Mouse (Mus musculus): ENCODE results near the gene Hpse2. TPM values are rescaled to one million over a fixed set of nuclear protein-coding genes. Genes with fewer than 3 reads are reported as not detected.

Gene Hpse2
- total RNA-seq, 1 experiment from 2014 or later = not detected

DNA sequence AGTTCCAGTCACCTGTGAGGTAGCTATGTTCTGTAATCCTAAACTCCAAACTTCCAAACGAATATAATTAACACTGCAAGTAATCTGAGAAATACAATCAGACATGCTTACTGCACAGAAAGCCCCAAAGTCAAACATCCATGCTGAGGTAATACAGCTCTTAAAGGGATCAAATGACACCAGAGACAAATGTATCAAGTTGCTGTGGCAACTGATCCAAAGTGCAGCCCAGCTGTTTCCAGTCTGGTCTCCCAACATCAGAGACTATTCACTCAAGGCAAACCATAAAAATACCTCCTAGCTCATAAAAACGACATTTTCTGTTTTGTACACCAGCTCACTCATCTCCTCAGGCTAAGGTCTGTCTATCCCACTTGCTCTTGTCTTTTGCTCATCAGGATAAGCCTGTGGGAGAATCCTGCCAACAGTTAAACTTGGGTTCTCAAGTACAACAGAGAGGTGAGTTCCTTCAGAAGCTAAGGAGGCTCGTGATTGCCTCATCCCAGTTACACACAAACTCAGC, 440.0 kb downstream of the Hpse2 start:
- no peak for DNase-seq

DNA sequence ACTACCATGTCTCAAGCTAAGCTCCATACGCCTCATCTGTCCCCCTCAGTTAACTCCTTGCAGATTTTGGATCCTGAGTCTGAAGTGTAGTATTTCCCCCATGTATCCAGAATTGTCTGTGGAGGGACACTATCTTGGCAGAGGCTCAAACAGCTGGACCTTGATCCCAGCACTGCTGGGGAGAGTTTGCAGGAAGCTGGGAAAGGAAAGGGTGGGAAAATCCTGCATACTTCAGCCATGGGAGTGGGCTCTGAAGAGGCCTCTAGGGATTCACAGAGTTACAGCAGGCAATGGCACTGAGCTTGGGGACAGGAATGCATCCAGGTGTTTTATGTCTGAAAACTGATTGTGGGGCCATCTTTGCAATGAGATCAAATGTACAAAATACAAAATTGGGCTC, 450.6 kb downstream of the Hpse2 start:
- no peak for DNase-seq

DNA sequence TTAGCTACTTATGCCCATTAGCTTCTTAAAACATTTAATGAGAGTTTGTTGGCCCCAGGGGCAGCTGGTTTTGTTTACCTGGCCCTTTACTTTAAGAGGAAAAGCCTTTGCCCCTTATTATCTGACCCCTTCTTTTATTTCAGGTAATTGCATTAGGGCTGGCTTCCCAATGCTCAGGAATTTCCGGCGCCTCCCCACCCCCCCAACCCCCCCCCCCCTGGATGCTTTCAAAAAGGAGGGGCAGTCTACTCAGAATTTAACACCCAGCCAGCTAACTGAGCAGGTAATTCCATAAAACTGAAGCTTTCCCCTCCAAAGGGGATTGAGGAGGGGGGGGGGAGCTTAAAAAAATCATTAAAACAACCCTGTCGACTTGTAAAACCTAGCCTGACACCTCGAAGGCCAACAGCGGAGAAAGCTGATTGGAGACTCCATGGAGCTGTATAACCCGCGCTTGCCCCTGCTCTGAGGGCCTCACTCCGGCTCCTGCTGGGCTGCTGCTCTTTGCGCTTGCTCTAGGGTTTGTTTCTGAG, 451.4 kb downstream of the Hpse2 start:
- DNase-seq = no peak

- DNase-seq = no peak
These were observed 458.5 kb downstream of the Hpse2 start for GRCm38 (mm10) chr19:42929702-42930101.

DNA sequence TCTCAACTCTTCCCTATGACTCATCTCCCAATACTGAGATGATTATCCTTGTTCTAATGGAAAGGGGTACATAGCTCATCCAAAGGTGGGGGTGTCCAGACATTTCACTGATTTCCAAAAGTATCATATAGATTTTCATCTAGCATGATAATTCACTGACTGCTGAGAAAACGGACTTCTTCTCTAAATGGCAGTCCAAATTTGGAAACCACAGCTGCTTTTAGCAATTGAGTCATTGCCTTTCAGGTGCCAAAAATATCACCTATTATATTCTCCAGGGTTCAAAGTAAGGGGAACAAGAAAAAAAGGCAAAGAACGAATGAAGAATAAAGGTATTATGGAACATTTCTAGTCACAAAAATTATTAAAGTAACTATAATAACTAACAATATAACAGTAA, 459.9 kb downstream of the Hpse2 start:
- DNase-seq = no peak

DNA sequence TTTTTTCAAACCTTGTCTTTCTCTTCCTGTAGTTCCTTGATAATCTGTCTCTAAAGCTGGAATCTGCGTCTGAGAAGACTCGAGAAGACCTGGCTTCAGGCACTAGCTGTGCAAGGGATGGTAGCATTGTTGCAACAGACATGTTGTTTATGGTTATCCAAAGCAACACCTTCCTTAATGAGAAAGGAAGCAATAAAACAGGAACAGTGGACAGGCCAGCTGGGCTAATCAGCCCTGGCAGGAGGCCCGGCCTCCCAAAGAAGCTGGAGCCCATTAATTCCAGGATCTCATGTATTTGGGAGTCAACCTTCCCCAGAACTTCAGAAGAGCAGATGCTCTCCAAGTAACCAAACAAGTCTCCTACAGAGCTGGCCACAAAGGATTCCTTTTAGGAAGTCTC, 465.5 kb downstream of the Hpse2 start:
- no peak for DNase-seq

GRCm38 (mm10) chr19:42913703-42914102, 474.5 kb downstream of the Hpse2 start:
- no peak for DNase-seq

DNA sequence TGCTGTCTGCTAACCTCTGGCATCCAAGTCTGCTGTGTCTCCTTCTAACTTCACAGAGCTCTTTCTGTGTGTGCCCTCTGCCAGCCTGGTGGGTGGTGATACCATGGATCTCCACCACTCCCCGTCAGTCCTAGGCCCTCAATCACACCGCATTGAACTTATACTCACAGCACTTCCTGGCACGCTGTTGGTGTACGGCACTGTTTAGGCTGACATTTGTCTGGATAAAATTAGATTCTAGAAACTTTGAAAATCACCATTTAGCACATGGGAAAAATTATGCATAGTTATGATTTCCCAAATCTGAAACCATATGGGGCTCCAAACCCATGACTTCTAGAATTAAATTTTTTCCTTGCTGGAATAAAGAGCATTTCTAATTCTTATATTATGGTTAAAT, 478.4 kb downstream of the Hpse2 start:
- DNase-seq = no peak

DNA sequence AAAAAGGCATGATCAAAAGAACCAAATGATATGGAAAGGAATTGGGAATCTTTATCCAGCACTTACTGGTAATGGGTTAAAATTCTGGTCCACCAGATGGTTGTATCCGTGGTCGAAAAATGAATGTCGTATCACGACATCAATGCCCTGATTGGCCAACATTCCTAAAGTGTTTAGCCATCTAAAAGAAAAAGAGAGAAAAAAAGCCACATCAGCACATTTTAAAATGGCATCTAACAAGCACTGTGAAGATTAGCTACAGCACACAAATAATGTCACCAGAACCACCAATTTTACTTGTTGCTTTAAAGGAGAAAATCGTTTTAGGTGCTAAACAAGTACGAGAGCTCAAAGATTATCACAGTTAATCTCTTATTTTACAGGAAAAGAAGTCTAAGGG, 479.6 kb downstream of the Hpse2 start:
- DNase-seq = no peak

DNA sequence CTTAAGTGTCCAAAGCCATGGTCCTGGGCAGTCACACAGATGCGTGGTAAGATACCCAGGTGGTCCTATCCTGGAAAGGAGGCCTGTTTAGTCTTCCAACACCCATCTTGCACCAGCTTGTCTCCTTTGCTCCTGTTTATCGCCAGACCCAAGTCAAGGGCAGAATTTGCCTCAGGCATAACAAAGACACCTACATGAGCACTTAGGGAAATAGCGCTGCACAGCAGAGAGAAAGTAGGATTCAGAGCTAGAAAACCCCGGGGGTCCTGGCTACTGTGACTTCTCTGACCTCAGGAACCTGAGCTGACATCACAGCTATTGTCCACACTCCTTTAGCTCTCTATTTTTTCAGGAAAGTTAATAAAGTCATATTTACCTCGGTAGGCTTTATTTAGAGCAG, 481.8 kb downstream of the Hpse2 start:
- no peak for DNase-seq

DNA sequence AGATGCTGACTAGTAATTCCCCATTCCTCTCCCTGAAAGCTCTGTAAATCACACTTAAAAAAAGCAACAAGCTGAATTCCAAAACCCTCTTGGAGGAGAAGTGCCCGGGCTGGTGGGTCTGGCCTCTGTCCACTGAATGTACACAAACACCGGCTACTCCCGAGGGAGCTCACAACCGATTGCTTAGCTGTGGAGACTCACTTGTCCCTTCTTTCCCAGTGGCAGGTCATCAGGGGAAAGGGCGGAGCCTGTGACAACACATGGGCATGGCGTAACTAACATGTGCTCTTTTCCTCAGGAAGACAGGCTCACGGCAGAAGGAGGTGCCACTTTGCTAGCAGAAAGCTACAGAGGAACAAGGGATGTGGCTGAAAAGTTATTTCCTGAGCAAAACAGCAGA, 483.4 kb downstream of the Hpse2 start:
- no peak for DNase-seq

DNA sequence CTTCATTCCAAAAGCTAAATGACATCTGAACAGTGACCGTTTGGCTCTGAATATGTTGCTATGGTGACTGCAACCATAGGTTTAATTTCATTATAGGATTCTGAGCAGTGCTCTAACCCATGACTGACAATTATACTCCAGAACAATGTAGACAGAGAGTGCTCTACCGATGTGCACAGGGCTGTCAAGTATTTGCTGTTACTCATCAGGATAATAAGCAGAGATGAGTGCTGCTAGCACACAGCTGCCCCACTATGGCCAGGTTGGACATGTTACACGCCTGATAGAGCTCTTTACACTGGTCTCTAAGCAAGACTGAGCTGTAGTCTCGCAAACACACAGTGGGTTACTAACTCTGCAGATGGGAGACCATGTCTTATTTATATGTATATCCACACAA, 483.9 kb downstream of the Hpse2 start:
- no peak for DNase-seq

DNA sequence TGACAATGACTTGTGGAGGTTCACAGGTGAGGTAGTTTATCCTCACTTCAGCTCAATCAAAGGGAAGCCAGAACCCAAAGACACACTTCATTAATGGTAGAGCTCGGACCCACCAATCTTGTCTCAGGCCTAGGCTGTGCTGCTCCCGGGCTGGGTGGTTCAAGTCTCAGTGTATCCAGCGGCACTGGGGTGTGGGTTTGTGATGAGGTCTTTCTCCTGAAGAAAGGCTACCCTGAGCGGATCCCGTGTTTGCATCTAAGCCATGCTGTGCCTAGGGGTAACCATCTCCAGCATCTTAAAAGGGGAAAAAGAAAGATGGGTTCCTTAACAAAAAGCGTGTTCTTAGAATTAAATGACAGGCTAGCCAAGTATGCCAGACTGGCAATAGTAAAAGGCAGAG, 484.3 kb downstream of the Hpse2 start:
- no peak for DNase-seq

- no peak for DNase-seq
These were observed 485.6 kb downstream of the Hpse2 start for GRCm38 (mm10) chr19:42902410-42903021.

- no peak for DNase-seq
These were observed 496.6 kb downstream of the Hpse2 start for GRCm38 (mm10) chr19:42891599-42891998.

DNA sequence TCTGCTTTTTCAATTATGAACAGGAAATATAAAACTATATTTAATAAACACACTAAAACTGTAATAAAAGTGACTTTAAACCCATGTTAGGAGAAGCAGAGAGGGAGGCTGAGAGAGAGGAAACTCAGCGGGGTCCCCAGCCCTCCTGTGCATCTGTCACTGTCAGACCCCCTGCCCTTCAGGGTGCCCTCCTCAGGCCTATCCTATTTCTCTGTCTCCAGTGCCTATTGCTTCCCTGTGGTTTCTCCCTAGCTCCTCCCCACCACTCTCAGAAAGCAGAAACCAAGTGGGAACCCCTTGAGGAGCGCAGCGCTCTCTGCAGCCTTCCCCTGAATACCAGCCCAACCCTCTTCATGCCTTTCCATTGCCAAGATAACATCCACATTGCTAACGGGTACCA, 510.5 kb downstream of the Hpse2 start:
- DNase-seq = no peak

DNA sequence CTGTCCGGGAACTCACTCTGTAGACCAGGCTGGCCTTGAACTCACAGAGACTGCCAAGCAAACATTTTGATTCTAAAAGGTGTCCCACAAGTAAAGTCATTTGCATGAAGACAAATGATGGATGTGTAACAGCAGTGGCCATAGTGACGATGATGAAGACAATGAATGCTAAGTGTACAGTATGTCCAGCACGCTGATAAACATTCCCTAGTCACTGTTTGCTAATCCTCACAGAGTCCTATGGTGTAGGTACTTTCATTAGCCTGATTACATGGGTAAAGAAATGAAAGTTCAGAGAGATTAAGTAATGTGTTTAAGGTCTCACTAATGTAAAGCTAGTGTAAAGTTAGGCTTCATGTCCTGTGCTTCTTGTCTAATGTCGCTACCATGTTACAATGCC, 511.6 kb downstream of the Hpse2 start:
- DNase-seq = no peak

- no peak for DNase-seq
These were observed 518.3 kb downstream of the Hpse2 start for GRCm38 (mm10) chr19:42869663-42870530.

DNA sequence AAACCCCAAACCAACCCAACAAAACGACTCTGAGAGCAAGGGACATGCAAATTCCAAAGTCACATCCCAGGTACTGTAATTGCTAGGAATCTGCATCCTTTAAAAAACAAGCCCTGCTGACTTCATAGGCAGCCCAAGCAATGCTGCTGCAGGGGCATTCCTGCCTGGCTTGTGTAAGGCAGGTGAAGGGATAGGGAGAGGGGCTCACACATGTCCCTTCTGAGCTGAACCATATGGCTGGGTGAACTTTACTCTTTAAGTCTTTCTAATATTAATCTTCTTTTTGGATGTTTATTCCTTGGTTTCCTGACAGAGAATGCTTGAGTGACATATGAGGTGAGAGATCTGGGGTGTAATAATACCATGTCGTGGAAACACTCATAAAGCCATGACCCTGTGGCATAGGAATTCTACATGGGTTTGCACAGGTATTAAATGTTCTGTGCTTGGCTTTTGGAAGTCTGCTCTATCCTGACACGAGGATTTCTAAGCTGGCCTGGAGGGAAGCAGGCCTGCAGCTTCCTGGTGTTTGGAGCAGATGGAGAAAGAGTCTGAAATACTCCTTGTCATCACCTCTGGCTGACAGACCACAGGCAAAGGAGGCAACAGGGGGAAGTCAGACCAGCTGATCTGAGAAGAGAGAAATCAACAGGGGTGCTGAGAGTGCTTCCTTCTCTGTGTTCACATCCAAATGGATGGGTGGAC, 519.0 kb downstream of the Hpse2 start:
- no peak for DNase-seq

GRCm38 (mm10) chr19:42863013-42863412, 525.1 kb downstream of the Hpse2 start:
- no peak for DNase-seq

DNA sequence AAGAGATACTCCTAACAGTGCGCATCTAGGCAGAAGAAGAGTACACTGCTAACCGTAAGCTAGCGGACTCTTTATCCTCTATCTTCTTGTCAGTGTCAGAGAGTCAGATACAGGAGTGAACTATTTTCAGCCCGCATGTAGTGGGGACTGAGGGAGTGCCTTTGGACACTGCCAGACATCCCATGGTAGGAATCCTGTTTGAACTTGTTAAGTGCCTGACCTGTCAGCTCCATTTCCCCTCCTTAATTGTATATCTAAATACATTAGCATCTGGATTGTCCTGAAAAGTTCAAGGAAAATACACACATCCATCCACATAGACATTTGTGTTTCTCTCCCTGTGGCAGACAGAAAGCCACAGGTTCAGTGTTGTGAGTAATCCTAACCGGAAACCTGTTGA, 531.1 kb downstream of the Hpse2 start:
- no peak for DNase-seq

DNA sequence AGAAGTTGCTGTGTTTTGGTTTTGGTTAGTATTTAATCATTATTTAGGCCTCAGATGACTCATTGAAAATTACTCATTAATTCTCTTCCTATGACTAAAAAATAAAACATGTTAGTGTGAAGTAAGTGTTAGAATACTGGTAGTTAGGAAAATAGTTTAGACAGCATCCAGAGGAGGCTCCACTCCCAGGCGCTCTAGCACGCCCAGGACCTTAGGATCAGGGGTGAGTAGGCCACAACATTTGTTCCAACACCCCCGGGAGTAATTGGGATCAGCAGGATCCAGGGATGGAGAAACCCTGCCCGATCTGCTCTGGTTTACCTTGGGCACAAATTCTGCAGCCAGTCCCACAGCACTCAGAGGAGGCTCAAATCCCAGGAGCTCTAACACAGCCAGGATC, 532.5 kb downstream of the Hpse2 start:
- no peak for DNase-seq

GRCm38 (mm10) chr19:42850444-42850843, 537.7 kb downstream of the Hpse2 start:
- DNase-seq = no peak

Data from adrenal gland, postnatal 25 days (tissue).